Mouse (Mus musculus): ENCODE results near the gene Gcc2. TPM values are rescaled to one million over a fixed set of nuclear protein-coding genes. Genes with fewer than 3 reads are reported as not detected.

Gene Gcc2
- polyA plus RNA-seq, 1 experiment from 2014 or later, result 93.6 TPM

DNA sequence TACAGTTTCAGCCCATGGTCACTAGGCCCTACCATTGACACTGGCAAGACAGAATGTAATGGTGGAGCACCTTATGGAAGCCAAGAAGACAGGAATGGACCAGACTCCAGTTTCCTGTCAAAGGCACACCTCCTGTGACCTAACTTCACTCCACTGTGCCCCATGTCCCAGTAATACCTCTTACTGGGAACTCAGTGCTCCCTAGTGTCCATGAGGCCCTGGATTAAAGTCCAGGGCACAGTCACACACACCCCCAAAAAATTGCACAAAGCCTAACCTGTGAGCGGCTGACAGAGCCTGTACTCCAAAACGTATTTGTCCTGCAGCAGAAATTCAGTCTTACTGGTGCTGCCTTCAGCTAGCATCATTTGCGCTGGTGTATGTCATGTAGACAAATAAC lies 40.3 kb downstream of the Gcc2 start:
- H3K4me2 ChIP-seq (ENCODE audit: low read length), result no peak overlapping the region
- ATAC-seq (ENCODE audit: low FRiP score, low TSS enrichment), result no peak
- H3K9ac ChIP-seq (replicated peaks; ENCODE audit: low read length), result no peak overlapping the region
- H3K27me3 ChIP-seq (ENCODE audit: control insufficient read depth, insufficient read depth, low read length), result no peaks in the 10 kb centered on the region
- no peak overlapping the region for H3K27ac ChIP-seq (replicated peaks; ENCODE audit: low read depth, low read length)
- no peaks in the 10 kb centered on the region for H3K4me1 ChIP-seq (ENCODE audit: control insufficient read depth, insufficient read depth, low read length)
- no peaks in the 10 kb centered on the region for H3K9me3 ChIP-seq (ENCODE audit: control insufficient read depth, low read length)
- WGBS, result 96% methylated on average over 3 of the region's 3 CpGs
- DNase-seq, result no peak
- H3K36me3 ChIP-seq (ENCODE audit: control insufficient read depth, insufficient read depth, low read length), result peaks cover 96% of the 10 kb centered on the region
- no peak overlapping the region for H3K4me3 ChIP-seq (replicated peaks; ENCODE audit: low read depth, low read length)

DNA sequence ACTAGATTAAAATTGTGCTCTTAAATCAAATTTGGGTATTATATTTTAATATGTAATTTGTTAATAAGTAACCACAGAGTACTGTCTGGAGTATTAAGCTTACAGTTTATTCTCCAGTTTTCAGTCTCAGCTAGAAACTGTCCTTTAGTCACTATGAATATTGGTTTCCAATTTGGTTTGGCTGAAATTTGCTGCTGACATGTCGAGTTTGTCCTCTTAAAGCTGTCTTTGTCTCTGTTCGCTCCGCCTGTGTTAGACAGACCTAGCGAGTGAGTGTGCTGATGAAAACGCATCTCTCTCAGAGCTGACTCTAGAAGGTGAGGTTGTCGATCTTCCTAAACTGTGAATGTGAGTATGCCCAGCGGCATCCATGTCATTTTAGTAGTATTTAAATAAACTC lies 49.7 kb downstream of the Gcc2 start:
- no peak overlapping the region for H3K4me2 ChIP-seq (ENCODE audit: low read length)
- H3K27ac ChIP-seq (replicated peaks; ENCODE audit: low read depth, low read length), result no peak overlapping the region
- no peaks in the 10 kb centered on the region for H3K27me3 ChIP-seq (ENCODE audit: control insufficient read depth, insufficient read depth, low read length)
- WGBS, result 95% methylated on average over 7 of the region's 7 CpGs
- H3K4me3 ChIP-seq (replicated peaks; ENCODE audit: low read depth, low read length), result no peak overlapping the region
- no peak for ATAC-seq (ENCODE audit: low FRiP score, low TSS enrichment)
- H3K36me3 ChIP-seq (ENCODE audit: control insufficient read depth, insufficient read depth, low read length), result peaks cover 54% of the 10 kb centered on the region
- no peak for DNase-seq
- no peaks in the 10 kb centered on the region for H3K4me1 ChIP-seq (ENCODE audit: control insufficient read depth, insufficient read depth, low read length)
- no peaks in the 10 kb centered on the region for H3K9me3 ChIP-seq (ENCODE audit: control insufficient read depth, low read length)
- H3K9ac ChIP-seq (replicated peaks; ENCODE audit: low read length), result no peak overlapping the region

DNA sequence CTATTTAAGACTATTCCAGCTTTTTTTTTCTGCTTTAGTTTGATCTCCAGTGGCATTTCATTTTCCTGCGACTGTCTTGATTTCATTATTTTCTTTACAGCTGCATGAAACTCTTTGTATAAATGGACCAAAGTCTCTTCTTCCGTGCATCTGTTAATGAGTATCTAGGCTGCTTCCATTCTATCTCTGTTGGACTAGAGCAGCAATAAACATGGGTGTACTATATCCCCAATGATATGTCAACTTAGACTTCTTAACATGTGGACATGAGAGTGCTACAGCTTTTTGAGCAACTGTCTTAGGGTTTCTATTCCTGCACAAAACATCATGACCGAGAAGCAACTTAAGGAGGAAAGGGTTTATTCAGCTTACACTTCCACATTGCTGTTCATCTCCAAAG lies 51.6 kb downstream of the Gcc2 start:
- no peaks in the 10 kb centered on the region for H3K9me3 ChIP-seq (ENCODE audit: control insufficient read depth, low read length)
- no peak overlapping the region for H3K4me3 ChIP-seq (replicated peaks; ENCODE audit: low read depth, low read length)
- H3K27me3 ChIP-seq (ENCODE audit: control insufficient read depth, insufficient read depth, low read length), result no peaks in the 10 kb centered on the region
- H3K9ac ChIP-seq (replicated peaks; ENCODE audit: low read length), result no peak overlapping the region
- DNase-seq, result no peak
- WGBS, result 96% methylated on average over 3 of the region's 3 CpGs
- no peaks in the 10 kb centered on the region for H3K4me1 ChIP-seq (ENCODE audit: control insufficient read depth, insufficient read depth, low read length)
- no peak overlapping the region for H3K4me2 ChIP-seq (ENCODE audit: low read length)
- no peak overlapping the region for H3K27ac ChIP-seq (replicated peaks; ENCODE audit: low read depth, low read length)
- H3K36me3 ChIP-seq (ENCODE audit: control insufficient read depth, insufficient read depth, low read length), result peaks cover 46% of the 10 kb centered on the region
- ATAC-seq (ENCODE audit: low FRiP score, low TSS enrichment), result no peak

DNA sequence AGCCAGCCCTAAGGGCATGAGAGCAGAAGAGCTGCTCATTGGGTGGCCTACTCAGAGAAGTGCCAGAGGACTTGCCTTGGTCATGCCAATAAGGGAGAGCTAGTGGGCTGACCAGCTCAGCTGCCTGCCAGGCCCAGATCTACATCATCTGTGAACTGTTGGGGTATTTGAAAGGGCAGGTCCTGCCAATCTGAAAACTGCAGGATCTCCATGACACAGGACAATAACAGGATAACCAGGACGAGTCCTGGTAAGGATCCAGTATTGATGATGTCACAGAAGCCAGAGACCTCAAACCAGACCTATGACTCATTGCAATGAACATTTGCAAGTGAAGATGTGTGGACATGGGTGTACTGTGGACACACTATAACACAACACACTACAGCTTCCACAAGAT lies 55.5 kb downstream of the Gcc2 start:
- H3K36me3 ChIP-seq (ENCODE audit: control insufficient read depth, insufficient read depth, low read length), result peaks cover 25% of the 10 kb centered on the region
- no peak overlapping the region for H3K4me2 ChIP-seq (ENCODE audit: low read length)
- no peak overlapping the region for H3K4me3 ChIP-seq (replicated peaks; ENCODE audit: low read depth, low read length)
- H3K9ac ChIP-seq (replicated peaks; ENCODE audit: low read length), result no peak overlapping the region
- WGBS, result 76% methylated on average over 1 of the region's 1 CpGs
- ATAC-seq (ENCODE audit: low FRiP score, low TSS enrichment), result no peak
- no peaks in the 10 kb centered on the region for H3K4me1 ChIP-seq (ENCODE audit: control insufficient read depth, insufficient read depth, low read length)
- H3K9me3 ChIP-seq (ENCODE audit: control insufficient read depth, low read length), result no peaks in the 10 kb centered on the region; the same call in 1 of the 2 replicates
- H3K27me3 ChIP-seq (ENCODE audit: control insufficient read depth, insufficient read depth, low read length), result no peaks in the 10 kb centered on the region
- no peak overlapping the region for H3K27ac ChIP-seq (replicated peaks; ENCODE audit: low read depth, low read length)
- no peak for DNase-seq

DNA sequence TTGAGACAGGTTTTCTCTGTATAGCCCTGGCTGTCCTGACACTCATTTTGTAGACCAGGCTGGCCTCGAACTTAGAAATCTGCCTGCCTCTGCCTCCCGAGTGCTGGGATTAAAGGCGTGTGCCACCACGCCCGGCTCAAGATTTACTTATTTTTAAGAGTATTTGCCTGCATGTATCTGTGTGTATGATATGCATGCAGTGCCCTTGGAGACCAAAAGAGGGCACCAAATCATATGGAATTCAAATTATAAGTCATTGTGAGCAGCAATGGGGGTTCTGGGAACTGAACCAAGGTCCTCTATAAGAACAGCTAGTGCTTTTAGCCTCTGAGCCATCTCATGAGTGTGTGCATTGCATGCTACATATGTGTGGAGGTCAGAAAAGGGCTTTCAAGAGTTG lies 57.6 kb downstream of the Gcc2 start:
- 96% methylated on average over 5 of the region's 5 CpGs for WGBS
- no peak overlapping the region for H3K27ac ChIP-seq (replicated peaks; ENCODE audit: low read depth, low read length)
- H3K4me3 ChIP-seq (replicated peaks; ENCODE audit: low read depth, low read length), result no peak overlapping the region
- H3K4me1 ChIP-seq (ENCODE audit: control insufficient read depth, insufficient read depth, low read length), result no peaks in the 10 kb centered on the region
- ATAC-seq (ENCODE audit: low FRiP score, low TSS enrichment) (no peak), DNase-seq (no peak)
- H3K9ac ChIP-seq (replicated peaks; ENCODE audit: low read length), result no peak overlapping the region
- H3K36me3 ChIP-seq (ENCODE audit: control insufficient read depth, insufficient read depth, low read length), result peaks cover 19% of the 10 kb centered on the region
- H3K4me2 ChIP-seq (ENCODE audit: low read length), result no peak overlapping the region
- no peaks in the 10 kb centered on the region; the same call in 1 of the 2 replicates for H3K9me3 ChIP-seq (ENCODE audit: control insufficient read depth, low read length)
- H3K27me3 ChIP-seq (ENCODE audit: control insufficient read depth, insufficient read depth, low read length), result no peaks in the 10 kb centered on the region

DNA sequence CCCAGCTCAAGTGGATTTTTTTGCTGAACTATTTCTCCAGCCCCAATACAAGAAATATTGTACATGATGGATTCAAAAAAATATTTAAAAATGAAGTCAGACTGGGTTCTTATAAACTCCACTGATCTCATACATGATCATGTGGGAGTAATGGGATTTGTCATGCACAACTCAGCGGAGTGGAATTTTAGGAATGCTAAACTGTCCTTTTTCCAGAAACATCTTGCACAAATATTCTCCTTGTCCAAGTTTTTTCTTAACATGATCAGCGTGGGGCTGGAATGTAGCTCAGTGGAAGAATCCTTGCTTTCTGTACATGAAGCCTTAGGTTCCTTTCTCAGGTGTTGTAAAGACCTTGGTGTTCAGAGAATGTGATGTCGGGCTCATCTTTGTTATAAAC lies 65.6 kb downstream of the Gcc2 start:
- no peaks in the 10 kb centered on the region for H3K9me3 ChIP-seq (ENCODE audit: control insufficient read depth, low read length)
- no peaks in the 10 kb centered on the region for H3K27me3 ChIP-seq (ENCODE audit: control insufficient read depth, insufficient read depth, low read length)
- no peaks in the 10 kb centered on the region for H3K36me3 ChIP-seq (ENCODE audit: control insufficient read depth, insufficient read depth, low read length)
- 95% methylated on average over 3 of the region's 3 CpGs for WGBS
- H3K4me2 ChIP-seq (ENCODE audit: low read length), result no peak overlapping the region
- H3K4me3 ChIP-seq (replicated peaks; ENCODE audit: low read depth, low read length), result no peak overlapping the region
- H3K4me1 ChIP-seq (ENCODE audit: control insufficient read depth, insufficient read depth, low read length), result peaks cover 15% of the 10 kb centered on the region
- DNase-seq (no peak), ATAC-seq (ENCODE audit: low FRiP score, low TSS enrichment) (no peak)
- H3K27ac ChIP-seq (replicated peaks; ENCODE audit: low read depth, low read length), result no peak overlapping the region
- H3K9ac ChIP-seq (replicated peaks; ENCODE audit: low read length), result no peak overlapping the region

DNA sequence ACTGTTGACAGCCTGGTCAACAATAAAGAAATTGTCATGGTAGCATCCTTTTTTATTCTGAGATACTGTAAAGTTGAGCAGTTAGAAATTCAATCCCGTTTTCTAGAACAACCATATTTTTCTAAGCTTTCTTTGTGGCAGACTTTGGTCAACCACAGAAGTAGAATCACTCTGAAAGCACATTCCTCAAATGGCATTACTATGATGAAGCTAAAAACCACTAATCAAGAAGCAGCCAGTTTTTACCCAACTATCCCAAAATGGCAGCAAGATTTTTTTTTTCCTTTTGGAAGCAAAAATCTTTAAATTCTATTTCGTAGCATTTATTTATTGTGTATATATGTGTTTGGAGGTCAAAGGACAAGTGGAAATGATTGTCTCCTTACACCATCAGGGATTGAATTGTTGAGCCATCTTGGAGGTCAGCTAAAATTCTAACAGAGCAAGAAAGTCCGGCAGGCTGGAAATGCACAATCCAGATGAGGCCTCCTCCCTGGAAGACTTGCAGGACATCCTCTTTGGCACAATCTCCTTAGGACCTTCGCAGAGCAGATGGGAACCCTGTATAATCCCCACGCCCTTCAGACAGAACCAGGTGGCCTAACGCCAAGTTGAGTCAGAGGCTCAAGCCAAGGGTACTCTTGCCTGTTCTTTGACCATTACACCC lies 67.2 kb downstream of the Gcc2 start:
- Histone ChIP-seq H3K27ac (replicated peaks; ENCODE audit: low read depth, low read length) (peak overlapping the region; percentile 81), H3K4me1 (ENCODE audit: control insufficient read depth, insufficient read depth, low read length) (peaks cover 20% of the 10 kb centered on the region), H3K4me3 (replicated peaks; ENCODE audit: low read depth, low read length) (peak overlapping the region; percentile 80), H3K36me3 (ENCODE audit: control insufficient read depth, insufficient read depth, low read length) (no peaks in the 10 kb centered on the region), H3K9ac (replicated peaks; ENCODE audit: low read length) (peak overlapping the region; percentile 24), H3K9me3 (ENCODE audit: control insufficient read depth, low read length) (no peaks in the 10 kb centered on the region), H3K4me2 (ENCODE audit: low read length) (peak overlapping the region; percentile 64), H3K27me3 (ENCODE audit: control insufficient read depth, insufficient read depth, low read length) (no peaks in the 10 kb centered on the region)
- ATAC-seq (ENCODE audit: low FRiP score, low TSS enrichment) (no peak), DNase-seq (no peak)
- WGBS, result 32% methylated on average over 6 of the region's 6 CpGs

DNA sequence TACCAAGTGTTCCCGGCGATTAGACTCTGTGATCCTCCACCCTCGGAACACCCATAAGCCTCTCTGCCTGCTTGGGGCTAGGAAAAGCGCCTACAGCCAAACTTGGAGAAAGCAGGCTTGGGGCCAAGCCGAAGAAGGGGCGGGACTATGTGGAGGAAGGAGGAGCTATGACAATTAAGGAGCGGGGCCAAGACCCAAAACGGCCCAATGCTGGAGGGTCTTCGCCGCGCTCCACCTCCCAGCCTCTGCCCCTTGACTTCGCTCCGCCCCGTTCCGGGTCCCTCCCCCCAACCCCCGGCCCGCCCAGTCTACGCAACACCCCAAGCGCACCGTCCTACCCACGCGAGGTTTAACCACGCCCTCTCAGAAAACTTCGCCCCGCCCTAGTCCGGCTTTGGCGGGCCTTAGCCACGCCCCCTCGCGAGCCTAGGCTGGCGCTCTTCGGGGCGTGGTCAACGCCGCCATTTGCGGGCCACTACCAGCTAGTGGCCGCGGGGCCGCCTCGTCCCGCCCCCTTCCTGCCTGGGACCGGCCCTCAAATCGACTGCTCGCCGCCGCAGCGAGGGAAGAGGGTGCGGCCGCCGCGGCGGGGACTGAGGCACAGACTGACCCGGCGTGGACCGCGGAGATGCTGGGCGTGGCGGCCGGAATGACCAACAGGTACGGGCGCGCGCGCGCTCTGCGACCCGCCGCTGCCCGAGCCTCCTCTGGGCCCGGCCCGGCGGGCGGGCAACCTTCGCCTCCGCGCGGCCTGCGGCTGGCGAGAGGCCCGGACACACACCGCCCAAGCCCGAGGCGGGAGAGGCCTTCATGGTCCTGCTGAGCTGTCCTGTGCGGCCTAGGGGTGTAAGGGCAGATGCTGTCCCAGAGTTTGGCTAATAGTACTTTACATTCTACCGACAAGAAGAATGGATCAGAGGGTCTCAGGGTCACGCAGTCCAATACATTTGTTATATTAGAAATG lies 68.0 kb downstream of the Gcc2 start, which contains the start of gene Lims1:
Lims1 (plus strand) TSS at position 439 of the 964 bp plus-strand sequence.
- ATAC-seq (ENCODE audit: low FRiP score, low TSS enrichment) (peak; percentile 98), DNase-seq (peak; percentile 99)
- Histone ChIP-seq H3K36me3 (ENCODE audit: control insufficient read depth, insufficient read depth, low read length) (no peaks in the 10 kb centered on the region), H3K27ac (replicated peaks; ENCODE audit: low read depth, low read length) (peak within 1 kb of the TSS; percentile 81), H3K9ac (replicated peaks; ENCODE audit: low read length) (peak within 1 kb of the TSS; percentile 82), H3K4me1 (ENCODE audit: control insufficient read depth, insufficient read depth, low read length) (peaks cover 20% of the 10 kb centered on the region), H3K4me2 (ENCODE audit: low read length) (peak within 1 kb of the TSS; percentile 64), H3K4me3 (replicated peaks; ENCODE audit: low read depth, low read length) (peak within 1 kb of the TSS; percentile 80), H3K9me3 (ENCODE audit: control insufficient read depth, low read length) (no peaks in the 10 kb centered on the region), H3K27me3 (ENCODE audit: control insufficient read depth, insufficient read depth, low read length) (no peaks in the 10 kb centered on the region)
- under 1% methylated on average over 82 of the region's 86 CpGs for WGBS
